8 mouse cellular contexts compared by ENCODE assay signal in the genomic region with DNA sequence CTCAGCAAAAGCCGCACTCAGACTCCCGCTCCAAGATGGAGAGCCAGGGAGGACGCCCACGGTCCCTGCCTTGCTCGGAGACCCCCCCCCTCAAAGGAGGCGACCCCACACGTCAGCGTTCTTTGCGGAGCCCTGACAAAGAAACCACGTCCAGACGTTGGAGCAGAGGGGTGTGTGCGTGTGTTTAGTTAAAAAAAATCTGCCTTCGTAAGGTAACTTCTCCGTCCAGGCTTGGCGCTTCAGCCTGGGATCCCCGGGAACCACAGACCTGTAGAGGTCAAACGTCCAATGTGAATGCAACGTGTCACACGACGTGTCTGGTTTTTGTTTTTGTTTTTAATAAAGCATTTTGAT. TPM values are rescaled to one million over a fixed set of nuclear protein-coding genes. Genes with fewer than 3 reads are reported as not detected.
DNase-seq lines count a peak whose midpoint lies in the region; ATAC-seq and TF ChIP-seq lines count a peak whose summit lies in the region.

No protein-coding gene starts in this region.

- H3K27ac ChIP-seq in layer of hippocampus, adult 2 months = peak overlapping the region; percentile 90
- peak overlapping the region; percentile 98 for H3K27ac ChIP-seq in heart, embryonic 16.5 days (ENCODE audit: low read length)
- peak overlapping the region; percentile 72 for H3K27ac ChIP-seq in liver, embryonic 15.5 days (replicated peaks)

- no peaks in the 10 kb centered on the region for H3K27me3 ChIP-seq in heart, embryonic 16.5 days (ENCODE audit: control insufficient read depth, insufficient read depth, low read length)
- peaks cover 41% of the 10 kb centered on the region for H3K27me3 ChIP-seq in liver, embryonic 15.5 days

- no peak for DNase-seq in layer of hippocampus, adult 2 months (ENCODE audit: low spot score in 2 of 2)
- no peak for DNase-seq in layer of hippocampus, adult 18-20 months (ENCODE audit: low spot score in 2 of 2)
- peak; percentile 39 for DNase-seq in adipocyte (ENCODE audit: low spot score)
- no peak for DNase-seq in left cerebral cortex, postnatal 10 days (ENCODE audit: extremely low spot score in 1 of 2, low spot score in 2 of 2)
- DNase-seq in layer of hippocampus, postnatal 10 days (ENCODE audit: low spot score in 2 of 2) = no peak
- DNase-seq in adrenal gland, postnatal 10 days = no peak

- H3K4me1 ChIP-seq in heart, embryonic 16.5 days (ENCODE audit: control insufficient read depth, insufficient read depth, low read length) = peaks cover 8% of the 10 kb centered on the region
- peaks cover 16% of the 10 kb centered on the region for H3K4me1 ChIP-seq in liver, embryonic 15.5 days (replicated peaks)

- H3K36me3 ChIP-seq in heart, embryonic 16.5 days (ENCODE audit: control insufficient read depth, insufficient read depth) = no peaks in the 10 kb centered on the region
- H3K36me3 ChIP-seq in liver, embryonic 15.5 days (replicated peaks) = no peaks in the 10 kb centered on the region

- peak overlapping the region; percentile 87 for H3K4me2 ChIP-seq in heart, embryonic 16.5 days (ENCODE audit: low read depth, low read length)
- peak overlapping the region; percentile 68 for H3K4me2 ChIP-seq in liver, embryonic 15.5 days

- no peaks in the 10 kb centered on the region for H3K9me3 ChIP-seq in heart, embryonic 16.5 days (replicated peaks; ENCODE audit: control insufficient read depth, low read length)
- H3K9me3 ChIP-seq in liver, embryonic 15.5 days (replicated peaks) = no peaks in the 10 kb centered on the region

- peak overlapping the region; percentile 97 for H3K9ac ChIP-seq in heart, embryonic 16.5 days (ENCODE audit: low read length)
- H3K9ac ChIP-seq in liver, embryonic 15.5 days = peak overlapping the region; percentile 40; the same call in 1 of the 2 replicates

- peak overlapping the region; percentile 73 for H3K4me3 ChIP-seq in layer of hippocampus, adult 2 months
- peak overlapping the region; percentile 91 for H3K4me3 ChIP-seq in heart, embryonic 16.5 days (ENCODE audit: low read length)
- H3K4me3 ChIP-seq in liver, embryonic 15.5 days (replicated peaks) = peak overlapping the region; percentile 65

- TF ChIP-seq CTCF in layer of hippocampus, adult 2 months (conservative IDR thresholded peaks at IDR 0.05) = no peak

- peak; percentile 11 for ATAC-seq in heart, embryonic 16.5 days (replicated peaks; ENCODE audit: extremely low read depth, insufficient read depth, low FRiP score)
- ATAC-seq in liver, embryonic 15.5 days (ENCODE audit: insufficient read depth) = peak; percentile 42

- intact Hi-C loops in left cerebral cortex, postnatal 10 days (cut with DNase I) = loop anchor here (5.0 kb wide), 2 partner anchors 63 to 158 kb away; no protein-coding TSS in a partner anchor

- WGBS in heart, embryonic 16.5 days = under 1% methylated on average over 20 of the region's 20 CpGs
- WGBS in liver, embryonic 15.5 days (ENCODE audit: insufficient replicate concordance) = under 1% methylated on average over 20 of the region's 20 CpGs

RNA-seq across cellular contexts. Expression of a gene that starts 0.4 kb away (rescaled TPM):
- 10 to 100 TPM; 29.6 to 31.8 TPM for total RNA-seq in layer of hippocampus, adult 2 months (2021)
- 10 to 100 TPM; 24.9 to 26.4 TPM for total RNA-seq in layer of hippocampus, adult 18-20 months (2021)
- 22.9 and 27.5 TPM in 2 replicates for polyA plus RNA-seq in heart, embryonic 16.5 days (2015; fragmentation: Nextera tagmentation; extraction: Ambion mirVana)
- 3.5 and 4.3 TPM in 2 replicates for polyA plus RNA-seq in liver, embryonic 15.5 days (2015; fragmentation: Nextera tagmentation; extraction: Ambion mirVana)
- total RNA-seq in left cerebral cortex, postnatal 10 days (2021) = 100 to 1,000 TPM; 248 to 269 TPM
- total RNA-seq in layer of hippocampus, postnatal 10 days (2021) = 100 to 1,000 TPM; 133 to 139 TPM
- total RNA-seq in adrenal gland, postnatal 10 days (2021) = 10 to 100 TPM; 26.4 to 29.3 TPM

Comparison
In these comparisons a context has a peak if more than half of its experiments do, and no peak if none do; other contexts are left out.
1. RNA of a gene that starts 0.4 kb away (total RNA-seq): 248 to 269 TPM in left cerebral cortex, postnatal 10 days and 133 to 139 TPM in layer of hippocampus, postnatal 10 days; 29.6 to 31.8 TPM in layer of hippocampus, adult 2 months, 26.4 to 29.3 TPM in adrenal gland, postnatal 10 days and 24.9 to 26.4 TPM in layer of hippocampus, adult 18-20 months; every median in the first group is over 4 times any median in the second.
2. Peak in every context shown above with its lines, with median percentiles within 50 percentile points of each other: H3K27ac ChIP-seq and H3K4me3 ChIP-seq.